8 mouse cellular contexts compared by ENCODE assay signal in the genomic region with DNA sequence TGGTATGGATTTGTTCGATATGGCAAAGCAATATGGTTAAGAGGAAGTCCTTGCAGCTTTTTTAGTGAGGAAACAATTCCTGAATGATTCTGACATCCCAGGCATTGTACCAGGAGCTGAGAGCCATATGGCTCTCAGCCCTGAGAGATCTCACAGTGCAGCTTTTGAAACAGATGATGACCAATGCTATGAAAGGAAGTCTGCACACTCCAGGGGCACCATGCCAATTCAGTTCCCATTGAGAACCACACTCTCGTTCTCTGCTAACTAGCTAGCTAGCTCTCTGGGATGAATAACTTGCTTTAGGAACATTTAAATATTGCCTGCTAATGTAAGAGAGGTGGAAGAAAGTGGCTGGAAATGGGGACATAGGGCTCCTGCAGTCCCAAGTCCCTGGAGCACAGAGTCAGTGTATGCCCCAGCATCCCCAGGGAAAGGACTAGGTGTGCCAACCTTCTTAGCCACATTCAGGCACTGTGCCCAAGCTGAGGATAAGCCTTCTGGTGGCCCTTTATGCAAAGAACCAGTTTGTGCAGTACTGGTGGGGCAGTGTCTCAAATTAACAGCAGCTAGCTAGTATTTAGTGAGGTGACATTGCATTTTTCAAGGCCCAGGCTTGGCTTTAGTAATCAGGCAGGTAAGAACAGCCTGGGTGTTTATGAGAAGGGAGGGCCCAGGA.
A peak's percentile ranks its signal among the peaks of the same experiment; 100 is the strongest.
DNase-seq lines count a peak whose midpoint lies in the region; TF ChIP-seq lines count a peak whose summit lies in the region.

No protein-coding gene starts in this region.

- no peaks in the 10 kb centered on the region for H3K9me3 ChIP-seq in heart, embryonic 10.5 days
- no peaks in the 10 kb centered on the region for H3K9me3 ChIP-seq in midbrain, embryonic 10.5 days (replicated peaks)

- DNase-seq in heart, adult 18-20 months, result peak; percentile 16 to 27
- DNase-seq in heart, embryonic 10.5 days (ENCODE audit: low spot score), result no peak
- DNase-seq in brain, embryonic 14.5 days (ENCODE audit: low read depth), result peak; percentile 70
- peak; percentile 88 to 92 for DNase-seq in cerebellum, postnatal 25 days
- DNase-seq in layer of hippocampus, postnatal 36 days, result peak; percentile 54 to 56
- no peak for DNase-seq in ovary, postnatal 14 days (ENCODE audit: low spot score)
- DNase-seq in urinary bladder, adult 18-20 months (ENCODE audit: low spot score in 2 of 2), result no peak
- DNase-seq in midbrain, embryonic 10.5 days (ENCODE audit: low spot score), result no peak

- no peaks in the 10 kb centered on the region for H3K36me3 ChIP-seq in heart, embryonic 10.5 days
- H3K36me3 ChIP-seq in midbrain, embryonic 10.5 days, result no peaks in the 10 kb centered on the region

- no peak overlapping the region for H3K4me3 ChIP-seq in heart, embryonic 10.5 days
- no peak overlapping the region for H3K4me3 ChIP-seq in midbrain, embryonic 10.5 days

- 88% methylated on average over 2 of the region's 2 CpGs for WGBS in heart, embryonic 10.5 days
- WGBS in midbrain, embryonic 10.5 days, result 85% methylated on average over 2 of the region's 2 CpGs

- H3K27me3 ChIP-seq in heart, embryonic 10.5 days (ENCODE audit: insufficient read depth, poor library complexity, severe bottlenecking), result peaks cover 15% of the 10 kb centered on the region; the same call in 1 of the 2 replicates
- no peaks in the 10 kb centered on the region for H3K27me3 ChIP-seq in midbrain, embryonic 10.5 days (ENCODE audit: low read depth, poor library complexity, severe bottlenecking)

- TF ChIP-seq CTCF in brain, embryonic 14.5 days (IDR thresholded peaks at IDR 0.05; ENCODE audit: borderline replicate concordance, extremely low read depth, insufficient read depth, insufficient read length), result no peak

- no peak overlapping the region for H3K27ac ChIP-seq in heart, embryonic 10.5 days
- no peak overlapping the region for H3K27ac ChIP-seq in midbrain, embryonic 10.5 days (replicated peaks)

- peaks cover 22% of the 10 kb centered on the region; the same call in 1 of the 2 replicates for H3K4me1 ChIP-seq in heart, embryonic 10.5 days
- H3K4me1 ChIP-seq in midbrain, embryonic 10.5 days, result no peaks in the 10 kb centered on the region

- no peak for TF ChIP-seq POLR2A in brain, embryonic 14.5 days (IDR thresholded peaks at IDR 0.05; ENCODE audit: borderline replicate concordance, extremely low read depth, insufficient read depth, insufficient read length, poor library complexity, severe bottlenecking)

Comparison
In these comparisons a context has a peak if more than half of its experiments do, and no peak if none do; other contexts are left out.
1. DNase-seq: peak in heart, adult 18-20 months (2 of 2), brain, embryonic 14.5 days (single experiment), cerebellum, postnatal 25 days (2 of 2) and layer of hippocampus, postnatal 36 days (2 of 2); none in heart, embryonic 10.5 days (single experiment), ovary, postnatal 14 days (single experiment), urinary bladder, adult 18-20 months (0 of 2) and midbrain, embryonic 10.5 days (single experiment).